8 mouse cellular contexts compared by ENCODE assay signal in genomic region chrX:53211756-53212483, GRCm38 (mm10). TPM values are rescaled to one million over a fixed set of nuclear protein-coding genes. Genes with fewer than 3 reads are reported as not detected.
DNase-seq lines count a peak whose midpoint lies in the region; ATAC-seq and TF ChIP-seq lines count a peak whose summit lies in the region.

No protein-coding gene starts in this region.

- peaks cover 13% of the 10 kb centered on the region for H3K4me1 ChIP-seq in embryonic facial prominence, embryonic 14.5 days (ENCODE audit: control insufficient read depth, insufficient read depth, low read length)
- H3K4me1 ChIP-seq in heart, embryonic 12.5 days (replicated peaks) = peaks cover 53% of the 10 kb centered on the region

- no peaks in the 10 kb centered on the region for H3K36me3 ChIP-seq in embryonic facial prominence, embryonic 14.5 days (ENCODE audit: control insufficient read depth, insufficient read depth, low read length)
- no peaks in the 10 kb centered on the region for H3K36me3 ChIP-seq in heart, embryonic 12.5 days

- no peaks in the 10 kb centered on the region; the same call in 1 of the 2 replicates for H3K27me3 ChIP-seq in embryonic facial prominence, embryonic 14.5 days (replicated peaks; ENCODE audit: control insufficient read depth, insufficient read depth, low read length)
- H3K27me3 ChIP-seq in heart, embryonic 12.5 days (replicated peaks) = no peaks in the 10 kb centered on the region

- H3K27ac ChIP-seq in layer of hippocampus, adult 2 months = no peak overlapping the region
- H3K27ac ChIP-seq in embryonic facial prominence, embryonic 14.5 days (replicated peaks; ENCODE audit: low read depth, low read length) = peak overlapping the region; percentile 85
- peak overlapping the region; percentile 82 for H3K27ac ChIP-seq in heart, embryonic 12.5 days (ENCODE audit: poor library complexity, severe bottlenecking)

- no peak overlapping the region for H3K4me3 ChIP-seq in layer of hippocampus, adult 2 months
- no peak overlapping the region for H3K4me3 ChIP-seq in embryonic facial prominence, embryonic 14.5 days (ENCODE audit: low read depth, low read length)
- no peak overlapping the region for H3K4me3 ChIP-seq in heart, embryonic 12.5 days

- 47% methylated on average over 7 of the region's 7 CpGs for WGBS in embryonic facial prominence, embryonic 14.5 days
- 41% methylated on average over 7 of the region's 7 CpGs for WGBS in heart, embryonic 12.5 days

- DNase-seq in layer of hippocampus, postnatal 14 days (ENCODE audit: low spot score in 2 of 2) = peak; percentile 5 to 26
- no peak for DNase-seq in layer of hippocampus, adult 2 months (ENCODE audit: low spot score in 2 of 2)
- peak; percentile 92 for DNase-seq in embryonic facial prominence, embryonic 14.5 days (ENCODE audit: low spot score)
- peak; percentile 39 for DNase-seq in kidney, adult 9 months
- DNase-seq in lung, postnatal 4 days = peak; percentile 71 to 90
- DNase-seq in testis, postnatal 14 days (ENCODE audit: low spot score) = peak; percentile 54
- DNase-seq in cerebellum, adult 8-10 months = no peak

- peak; percentile 90 for ATAC-seq in embryonic facial prominence, embryonic 14.5 days (ENCODE audit: low read depth)
- peak; percentile 81; the same call in 1 of the 2 replicates for ATAC-seq in heart, embryonic 12.5 days (ENCODE audit: insufficient number of reproducible peaks, low FRiP score)

- H3K9me3 ChIP-seq in embryonic facial prominence, embryonic 14.5 days (ENCODE audit: control insufficient read depth, low read length) = no peaks in the 10 kb centered on the region
- H3K9me3 ChIP-seq in heart, embryonic 12.5 days (replicated peaks) = no peaks in the 10 kb centered on the region

- no peak overlapping the region for H3K9ac ChIP-seq in embryonic facial prominence, embryonic 14.5 days (ENCODE audit: low read depth, low read length)
- H3K9ac ChIP-seq in heart, embryonic 12.5 days = no peak overlapping the region

- TF ChIP-seq CTCF in layer of hippocampus, adult 2 months (conservative IDR thresholded peaks at IDR 0.05) = no peak

- no peak overlapping the region for H3K4me2 ChIP-seq in embryonic facial prominence, embryonic 14.5 days (ENCODE audit: low read depth, low read length)
- H3K4me2 ChIP-seq in heart, embryonic 12.5 days = no peak overlapping the region

RNA-seq across cellular contexts. Expression of gene Plac1, which starts 28.0 kb away (rescaled TPM):
- total RNA-seq in layer of hippocampus, postnatal 14 days (2021) = not detected
- total RNA-seq in layer of hippocampus, adult 2 months (2021) = not detected
- 13.7 and 13.9 TPM in 2 replicates for polyA plus RNA-seq in embryonic facial prominence, embryonic 14.5 days (2014; fragmentation: Nextera tagmentation; extraction: Ambion mirVana)
- polyA plus RNA-seq in heart, embryonic 12.5 days (2016; fragmentation: Nextera tagmentation; extraction: Ambion mirVana) = 11.7 and 12.1 TPM in 2 replicates

RNA-seq across cellular contexts. Expression of gene Fam122b, which starts 57.7 kb away (rescaled TPM):
- total RNA-seq in layer of hippocampus, postnatal 14 days (2021) = 1 to 10 TPM; 3.0 to 3.6 TPM
- total RNA-seq in layer of hippocampus, adult 2 months (2021) = 1 to 10 TPM; 3.0 to 3.7 TPM
- 18.2 and 19.9 TPM in 2 replicates for polyA plus RNA-seq in embryonic facial prominence, embryonic 14.5 days (2014; fragmentation: Nextera tagmentation; extraction: Ambion mirVana)
- polyA plus RNA-seq in heart, embryonic 12.5 days (2016; fragmentation: Nextera tagmentation; extraction: Ambion mirVana) = 25.6 and 27.1 TPM in 2 replicates

Comparison
In these comparisons a context has a peak if more than half of its experiments do, and no peak if none do; other contexts are left out.
1. DNase-seq: peak in layer of hippocampus, postnatal 14 days (2 of 2), embryonic facial prominence, embryonic 14.5 days (single experiment), kidney, adult 9 months (single experiment), lung, postnatal 4 days (2 of 2) and testis, postnatal 14 days (single experiment); none in layer of hippocampus, adult 2 months (0 of 2) and cerebellum, adult 8-10 months (single experiment).